Mouse (Mus musculus): ENCODE measurements around the gene Kcnq1. TPM values are rescaled to one million over a fixed set of nuclear protein-coding genes. Genes with fewer than 3 reads are reported as not detected.

Kcnq1 gene
- total and polyA plus RNA-seq, 3 experiments = 0.63 to 0.96 TPM; not detected in 1

DNA sequence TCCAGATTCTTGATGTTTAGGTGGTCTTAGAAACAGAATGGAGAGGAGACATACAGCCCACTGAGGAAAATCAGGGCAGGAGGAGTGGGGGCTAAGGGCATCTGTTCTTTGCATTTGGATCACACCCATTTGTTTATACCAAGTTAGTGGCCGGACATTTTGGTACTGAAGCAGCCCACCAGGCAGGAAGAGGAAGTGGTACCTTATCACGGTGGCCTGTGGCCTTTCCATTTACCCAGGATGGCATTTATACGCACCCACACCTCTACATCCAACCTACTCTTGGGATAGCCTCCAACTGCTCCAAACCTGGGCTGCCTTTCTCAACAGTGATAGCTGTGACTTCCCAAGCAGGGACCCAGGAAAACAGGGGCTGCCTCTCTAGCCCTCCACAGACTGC, 179.3 kb downstream of the Kcnq1 start:
- no peaks in the 10 kb centered on the region for H3K27me3 ChIP-seq (ENCODE audit: control insufficient read depth in 1 of 2, insufficient read depth in 2 of 2, low read length in 2 of 2)
- no peaks in the 10 kb centered on the region for H3K9me3 ChIP-seq (replicated peaks; ENCODE audit: insufficient read depth, low read length)
- DNase-seq (ENCODE audit: low read depth, low spot score) = no peak
- H3K9ac ChIP-seq (ENCODE audit: control insufficient read depth, low read depth, low read length, poor library complexity, severe bottlenecking) = no peak overlapping the region
- peaks cover 2 to 22% of the 10 kb centered on the region in 2 experiments; a peak in 3 of 4 replicates for H3K36me3 ChIP-seq (ENCODE audit: control insufficient read depth in 1 of 2, insufficient read depth in 2 of 2, low read length in 2 of 2)
- no peak overlapping the region for H3K4me3 ChIP-seq (ENCODE audit: control insufficient read depth in 1 of 2, insufficient read depth in 1 of 2, low read depth in 2 of 2, low read length in 2 of 2)
- no peak overlapping the region for H3K27ac ChIP-seq (ENCODE audit: control insufficient read depth, low read depth, low read length)
- H3K79me2 ChIP-seq (ENCODE audit: control insufficient read depth, insufficient read depth, low read length, poor library complexity) = peaks cover 98% of the 10 kb centered on the region
- TF ChIP-seq SIN3A (IDR thresholded peaks at IDR 0.05; ENCODE audit: low read length) (no peak), POLR2AphosphoS5 (IDR thresholded peaks at IDR 0.05; ENCODE audit: borderline replicate concordance, low read depth, low read length) (no peak), ZKSCAN1 (IDR thresholded peaks at IDR 0.05; ENCODE audit: low read depth, low read length) (no peak), GABPA (IDR thresholded peaks at IDR 0.05; ENCODE audit: low read depth, low read length) (no peak), POLR2AphosphoS2 (IDR thresholded peaks at IDR 0.05; ENCODE audit: low read length) (no peak), KAT2A (conservative IDR thresholded peaks at IDR 0.05; ENCODE audit: low read depth, low read length) (no peak), MEF2A (IDR thresholded peaks at IDR 0.05; ENCODE audit: extremely low read depth, insufficient replicate concordance, low read depth, low read length, poor library complexity, severe bottlenecking) (no peak), E2F4 (IDR thresholded peaks at IDR 0.05; ENCODE audit: borderline replicate concordance, low read depth, low read length) (no peak), ZMIZ1 (IDR thresholded peaks at IDR 0.05; ENCODE audit: low read depth, low read length) (no peak), MYC (IDR thresholded peaks at IDR 0.05; ENCODE audit: low read depth, low read length) (no peak), ZNF384 (IDR thresholded peaks at IDR 0.05; ENCODE audit: low read depth, low read length) (no peak), ELF1 (IDR thresholded peaks at IDR 0.05; ENCODE audit: low read depth, low read length) (no peak), ETS1 (IDR thresholded peaks at IDR 0.05; ENCODE audit: low read depth, low read length) (no peak), SMC3 (IDR thresholded peaks at IDR 0.05; ENCODE audit: low read depth, low read length) (no peak), TCF12 (IDR thresholded peaks at IDR 0.05; ENCODE audit: low read depth, low read length) (no peak), MAX (IDR thresholded peaks at IDR 0.05; ENCODE audit: low read length) (no peak), USF2 (IDR thresholded peaks at IDR 0.05; ENCODE audit: borderline replicate concordance in 1 of 2, insufficient read depth in 1 of 2, low read depth in 1 of 2, low read length in 2 of 2) (no peak), MAFK (IDR thresholded peaks at IDR 0.05; ENCODE audit: borderline replicate concordance, low read depth, low read length) (no peak), MAZ (IDR thresholded peaks at IDR 0.05; ENCODE audit: low read depth, low read length) (no peak)
- peaks cover 0 to 11% of the 10 kb centered on the region in 2 experiments; a peak in 3 of 4 replicates for H3K4me1 ChIP-seq (ENCODE audit: control insufficient read depth in 1 of 2, insufficient read depth in 2 of 2, low read length in 2 of 2)

Measured in MEL (cell line).